In the genomic region with DNA sequence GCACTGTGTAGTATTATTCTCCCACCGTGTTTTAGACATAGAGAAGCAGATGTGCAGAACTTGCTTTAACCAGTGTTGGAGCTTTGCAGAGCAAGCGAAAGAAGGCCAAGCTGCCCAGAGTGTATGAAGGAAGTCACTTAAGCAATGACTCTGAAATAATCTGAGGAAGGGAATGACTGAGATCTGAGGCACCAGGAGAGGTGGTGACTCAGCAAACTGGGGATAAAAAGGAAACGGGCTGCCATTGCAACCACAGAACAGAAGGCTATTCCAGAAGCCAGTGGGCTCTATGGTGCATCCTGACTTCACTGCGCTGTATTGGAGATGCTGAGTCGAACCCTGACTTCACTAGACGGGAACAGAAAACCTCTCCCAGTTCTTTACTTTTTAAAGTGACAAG, we compare ENCODE assay signal across 24 mouse cellular contexts. TPM values are rescaled to one million over a fixed set of nuclear protein-coding genes. Genes with fewer than 3 reads are reported as not detected.
DNase-seq lines count a peak whose midpoint lies in the region; ATAC-seq and TF ChIP-seq lines count a peak whose summit lies in the region.
"Had no signal": no experiment of that assay in that cellular context is flagged by ENCODE, and none has a peak within 500 bp of the region (broad histone marks: within the 10 kb centered on the region; RNA-seq: fewer than 3 reads in every experiment).

No protein-coding gene starts in this region.

- 72% methylated on average over 6 of the region's 6 CpGs for whole genome bisulfite sequencing in forebrain, embryonic 10.5 days
- WGBS in lung, postnatal 0 days, result 66% methylated on average over 6 of the region's 6 CpGs

- no peaks in the 10 kb centered on the region for H3K36me3 ChIP-seq in ES-E14 (ENCODE audit: control insufficient read depth, insufficient read depth, low read length, poor library complexity, severe bottlenecking)
- no peaks in the 10 kb centered on the region; the same call in 1 of the 2 replicates for H3K36me3 ChIP-seq in forebrain, embryonic 10.5 days (replicated peaks)
- H3K36me3 ChIP-seq in lung, postnatal 0 days (ENCODE audit: insufficient read depth, low read length), result no peaks in the 10 kb centered on the region
- H3K36me3 ChIP-seq: embryonic facial prominence, embryonic 12.5 days; forebrain, embryonic 12.5 days; heart, embryonic 10.5 days; hindbrain, embryonic 13.5 days had no signal

- no peaks in the 10 kb centered on the region for H3K27me3 ChIP-seq in forebrain, embryonic 10.5 days (ENCODE audit: poor library complexity, severe bottlenecking)
- no peaks in the 10 kb centered on the region for H3K27me3 ChIP-seq in lung, postnatal 0 days (replicated peaks; ENCODE audit: insufficient read depth, low read length)
- H3K27me3 ChIP-seq: embryonic facial prominence, embryonic 12.5 days; hindbrain, embryonic 13.5 days had no signal

- no peak overlapping the region for H3K4me2 ChIP-seq in lung, postnatal 0 days (replicated peaks; ENCODE audit: low read depth, low read length)
- H3K4me2 ChIP-seq: embryonic facial prominence, embryonic 12.5 days; forebrain, embryonic 12.5 days; hindbrain, embryonic 13.5 days had no signal

- in situ Hi-C loops in ES-E14 (cut with MboI; ENCODE audit: low sequenced_read_pairs in 2 of 2, unreplicated experiment in 2 of 2), result loop anchor here in 1 of 2 experiments (25.0 kb wide), 2 partner anchors 887 to 1962 kb away; a partner anchor contains a TSS

- H3K9ac ChIP-seq in ES-E14 (ENCODE audit: insufficient read depth, low read depth, low read length, poor library complexity, severe bottlenecking), result no peak overlapping the region
- H3K9ac ChIP-seq in lung, postnatal 0 days (replicated peaks; ENCODE audit: low read depth), result no peak overlapping the region
- H3K9ac ChIP-seq: embryonic facial prominence, embryonic 12.5 days; forebrain, embryonic 12.5 days; forebrain, postnatal 0 days; hindbrain, embryonic 13.5 days had no signal

- peak; percentile 95 for ATAC-seq in common myeloid progenitor, adult 5-6 weeks (replicated peaks; ENCODE audit: low read depth, poor library complexity, severe bottlenecking)
- peak; percentile 30 for ATAC-seq in megakaryocyte, adult 5-6 weeks (ENCODE audit: poor library complexity, severe bottlenecking)
- ATAC-seq in lung, postnatal 0 days, result no peak
- ATAC-seq: forebrain, postnatal 0 days; hindbrain, postnatal 0 days had no signal

- peak overlapping the region; percentile 20; the same call in 1 of the 2 replicates for H3K27ac ChIP-seq in ES-E14 (ENCODE audit: insufficient read depth, low read depth, low read length, poor library complexity, severe bottlenecking)
- no peak overlapping the region for H3K27ac ChIP-seq in forebrain, embryonic 10.5 days
- H3K27ac ChIP-seq in lung, postnatal 0 days (ENCODE audit: low read length), result no peak overlapping the region
- H3K27ac ChIP-seq: embryonic facial prominence, embryonic 12.5 days; forebrain, embryonic 12.5 days; heart, embryonic 10.5 days; hindbrain, embryonic 13.5 days; hindbrain, postnatal 0 days had no signal

- TF ChIP-seq CTCF in lung, postnatal 0 days (IDR thresholded peaks at IDR 0.05), result no peak

- DNase-seq in 3T3-L1 (ENCODE audit: low read depth, low spot score), result peak; percentile 61
- DNase-seq in ES-E14 (ENCODE audit: low read depth, low spot score), result no peak
- DNase-seq in layer of hippocampus, adult 18-20 months (ENCODE audit: low spot score in 2 of 2), result no peak
- no peak for DNase-seq in forebrain, embryonic 10.5 days (ENCODE audit: extremely low spot score, low spot score)
- no peak for DNase-seq in lung, postnatal 0 days (ENCODE audit: low spot score)
- DNase-seq: adrenal gland, adult 2 months; adrenal gland, postnatal 36 days; cerebellum, adult 11 months; cerebellum, adult 8-10 months; cerebellum, postnatal 14 days; forebrain, postnatal 0 days; gastrocnemius, postnatal 36 days; heart, adult 18-20 months; heart, postnatal 10 days; heart, postnatal 4 days had no signal

- no peak for TF ChIP-seq EP300 in lung, postnatal 0 days (IDR thresholded peaks at IDR 0.05)

- H3K9me3 ChIP-seq in ES-E14 (ENCODE audit: control insufficient read depth, insufficient read depth, low read depth, low read length), result no peaks in the 10 kb centered on the region
- no peaks in the 10 kb centered on the region for H3K9me3 ChIP-seq in forebrain, embryonic 10.5 days
- no peaks in the 10 kb centered on the region for H3K9me3 ChIP-seq in lung, postnatal 0 days (ENCODE audit: low read length)
- H3K9me3 ChIP-seq: embryonic facial prominence, embryonic 12.5 days; forebrain, embryonic 12.5 days; heart, embryonic 10.5 days; hindbrain, embryonic 13.5 days had no signal

- peaks cover 6 to 23% of the 10 kb centered on the region in 2 experiments; a peak in 3 of 4 replicates for H3K4me1 ChIP-seq in ES-E14 (ENCODE audit: control insufficient read depth in 2 of 2, insufficient read depth in 2 of 2, low read length in 2 of 2, poor library complexity in 1 of 2)
- peaks cover 32% of the 10 kb centered on the region for H3K4me1 ChIP-seq in forebrain, embryonic 10.5 days
- H3K4me1 ChIP-seq in lung, postnatal 0 days (ENCODE audit: insufficient read depth, low read depth, low read length), result no peaks in the 10 kb centered on the region
- H3K4me1 ChIP-seq: embryonic facial prominence, embryonic 12.5 days; hindbrain, embryonic 13.5 days had no signal

- H3K4me3 ChIP-seq in ES-E14 (ENCODE audit: insufficient read depth in 1 of 2, low read depth in 1 of 2, low read length in 2 of 2, poor library complexity in 1 of 2, severe bottlenecking in 1 of 2), result no peak overlapping the region
- no peak overlapping the region for H3K4me3 ChIP-seq in forebrain, embryonic 10.5 days
- H3K4me3 ChIP-seq in lung, postnatal 0 days (ENCODE audit: low read depth, low read length), result no peak overlapping the region
- H3K4me3 ChIP-seq: embryonic facial prominence, embryonic 12.5 days; forebrain, embryonic 12.5 days; heart, embryonic 10.5 days; hindbrain, embryonic 13.5 days had no signal

TF ChIP-seq in ES-E14, 5 proteins besides CTCF, POLR2A, EP300 and RAD21:
- TF ChIP-seq MAFK (IDR thresholded peaks at IDR 0.05; ENCODE audit: insufficient read depth, low read depth, low read length) (peak; percentile 78), HCFC1 (IDR thresholded peaks at IDR 0.05; ENCODE audit: borderline replicate concordance, insufficient read depth, low read length) (no peak), CHD2 (IDR thresholded peaks at IDR 0.05; ENCODE audit: low read depth, low read length) (no peak)

RNA-seq across cellular contexts. Expression of a gene that starts 10.9 kb away (rescaled TPM):
- 103 and 124 TPM in 2 replicates for total RNA-seq in ES-E14 (2012; rRNA removed)
- total RNA-seq in common myeloid progenitor, adult 5-6 weeks (2017), result not detected in 2 replicates
- not detected in 2 replicates for total RNA-seq in megakaryocyte, adult 5-6 weeks (2015)
- not detected in 2 replicates for total RNA-seq in megakaryocyte, adult 5-6 weeks (2017)
- total RNA-seq in layer of hippocampus, adult 18-20 months (2021), result under 1 TPM; 0.53 to 0.59 TPM
- polyA plus RNA-seq in forebrain, embryonic 10.5 days (2016; fragmentation: Nextera tagmentation; extraction: Ambion mirVana), result 3.3 TPM in 2 replicates
- polyA plus RNA-seq in lung, postnatal 0 days (2015; fragmentation: Nextera tagmentation; extraction: Ambion mirVana), result 1.1 and 2.4 TPM in 2 replicates
- total RNA-seq: gastrocnemius, adult 8-10 months; gastrocnemius, postnatal 36 days; MEL had no signal

Comparison
In these comparisons a context has a peak if more than half of its experiments do, and no peak if none do; other contexts are left out.
1. RNA of a gene that starts 10.9 kb away (total RNA-seq): 103 to 124 TPM in ES-E14; 0.53 to 0.59 TPM in layer of hippocampus, adult 18-20 months, not detected in common myeloid progenitor, adult 5-6 weeks and not detected in megakaryocyte, adult 5-6 weeks; every median in the first group is over 10 times any median in the second.